Mouse (Mus musculus): ENCODE data around the gene Ncoa7.
A peak's percentile ranks its signal among the peaks of the same experiment; 100 is the strongest.

DNA sequence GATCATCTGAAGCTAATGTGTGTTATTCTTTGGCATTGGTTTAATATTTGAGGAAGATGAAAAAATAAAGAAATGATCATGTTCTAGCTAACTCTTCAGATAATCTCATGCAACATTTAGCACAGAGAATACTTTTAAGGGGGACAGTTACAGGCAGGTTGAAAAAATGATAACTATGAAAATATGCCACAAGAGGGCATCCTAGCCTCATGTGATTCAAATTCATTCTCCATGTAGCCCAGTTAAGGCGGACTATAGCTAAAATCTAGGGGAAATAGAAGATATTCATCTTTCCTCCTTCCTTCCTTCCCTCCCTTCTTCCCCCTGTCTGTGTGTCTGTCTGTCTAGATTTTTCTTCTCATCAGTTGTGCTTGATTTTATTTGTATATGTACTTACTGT, 21.9 kb upstream of the Ncoa7 start:
- TF ChIP-seq CTCF (IDR thresholded peaks at IDR 0.05) (peak; percentile 76), EP300 (IDR thresholded peaks at IDR 0.05) (no peak)
